Mouse (Mus musculus) heart, embryonic 14.5 days (tissue): ENCODE results near the gene Gipc1. TPM values are rescaled to one million over a fixed set of nuclear protein-coding genes. Genes with fewer than 3 reads are reported as not detected.

Experiments used
- ATAC-seq: fragments of 200-750 bp; cut with Nextera tagmentation; 2 replicates; pipeline ENCODE4 v1.8.0; 2017; ENCODE audit warnings: low read depth, moderate TSS enrichment; ENCODE audit not compliant: insufficient number of reproducible peaks, insufficient read depth, low FRiP score
- H3K27ac ChIP-seq, 2 experiments: fragments of 200-500 bp in 1 of 2; fragments of 300-500 bp in 1 of 2; sonication (generic) in 1 of 2; replicated peaks in 1 of 2; 2 replicates each; pipeline ENCODE4 v1.5.1; 2012 to 2014; ENCODE audit warnings: low read depth in 2 of 2, low read length in 2 of 2, control low read depth in 1 of 2, mild to moderate bottlenecking in 1 of 2, mixed read lengths in 1 of 2; ENCODE audit not compliant: control insufficient read depth in 1 of 2, insufficient read depth in 1 of 2
- H3K27me3 ChIP-seq: fragments of 300-500 bp; sonication (generic); 2 replicates; pipeline ENCODE4 v1.6.1; 2014; ENCODE audit warnings: mild to moderate bottlenecking, low read length, control low read depth; ENCODE audit not compliant: control insufficient read depth, insufficient read depth
- H3K36me3 ChIP-seq: fragments of 300-500 bp; sonication (generic); 2 replicates; pipeline ENCODE4 v1.6.1; 2014; ENCODE audit warnings: mild to moderate bottlenecking, control low read depth, low read length, mixed read lengths; ENCODE audit not compliant: control insufficient read depth, insufficient read depth
- H3K4me1 ChIP-seq, 2 experiments: fragments of 200-500 bp in 1 of 2; fragments of 300-500 bp in 1 of 2; sonication (generic) in 1 of 2; 2 replicates each; pipeline ENCODE4 v1.6.1; 2012 to 2014; ENCODE audit warnings: low read length in 2 of 2, control low read depth in 1 of 2, mixed read lengths in 1 of 2; ENCODE audit not compliant: control insufficient read depth in 2 of 2, insufficient read depth in 2 of 2
- H3K4me2 ChIP-seq: fragments of 300-500 bp; sonication (generic); 2 replicates; pipeline ENCODE4 v1.6.1; 2014; ENCODE audit warnings: mild to moderate bottlenecking, low read length
- H3K4me3 ChIP-seq, 2 experiments: fragments of 200-500 bp in 1 of 2; fragments of 300-500 bp in 1 of 2; sonication (generic) in 1 of 2; 2 replicates each; pipeline ENCODE4 v1.5.1; 2012 to 2014; ENCODE audit warnings: low read length in 2 of 2, mild to moderate bottlenecking in 2 of 2, control low read depth in 1 of 2, low read depth in 1 of 2, moderate library complexity in 1 of 2; ENCODE audit not compliant: control insufficient read depth in 1 of 2, insufficient read depth in 1 of 2
- H3K9ac ChIP-seq: fragments of 300-500 bp; sonication (generic); 2 replicates; pipeline ENCODE4 v1.6.1; 2014; ENCODE audit warnings: mild to moderate bottlenecking, low read length
- H3K9me3 ChIP-seq: fragments of 300-500 bp; sonication (generic); 2 replicates; pipeline ENCODE4 v1.6.1; 2016; ENCODE audit warnings: low read length, control low read depth; ENCODE audit not compliant: control insufficient read depth
- WGBS: fragments of 180-500 bp; shearing (Covaris S2); extraction: QIAGEN DNeasy Blood & Tissue Kit; methylation state at CpG from one replicate; pipeline ENCODE4 v1.1.7; 2014; 5-methylcytosine and 5-hydroxymethylcytosine counted together
- polyA plus RNA-seq: library from polyadenylated mRNA; unstranded; fragments of >200 nt; fragmentation: Nextera tagmentation; extraction: Ambion mirVana; gene quantifications from 2 replicates; pipeline ENCODE4 v1.2.1, GENCODE M21; 2014

Gipc1 gene
- polyA plus RNA-seq, 1 experiment from 2014 or later = 139 TPM

GRCm38 (mm10) chr8:83698661-83699453 is 46.4 kb downstream of the Gipc1 start, which contains the start of gene Pkn1:
TSS of gene Pkn1 (minus strand) at chr8:83699179.
- Histone ChIP-seq H3K9ac (peak within 1 kb of the TSS; percentile 97), H3K36me3 (0 out of 2 replicates have a peak, but pooled peaks cover 3% of the 10 kb centered on the region), H3K4me1 (peaks cover 16 to 42% of the 10 kb centered on the region in 2 experiments), H3K9me3 (no peaks in the 10 kb centered on the region), H3K27me3 (no peaks in the 10 kb centered on the region), H3K4me2 (peak within 1 kb of the TSS; percentile 89), H3K4me3 (peak within 1 kb of the TSS; percentile 88 to 93), H3K27ac (peak within 1 kb of the TSS; percentile 76 to 77)
- WGBS = under 1% methylated on average over 67 of the region's 85 CpGs
- ATAC-seq = peak; percentile 86

- peak overlapping the region; percentile 89 for H3K4me2 ChIP-seq
- peak overlapping the region; percentile 76 to 77 for H3K27ac ChIP-seq
- H3K27me3 ChIP-seq = no peaks in the 10 kb centered on the region
- peak overlapping the region; percentile 88 to 93 for H3K4me3 ChIP-seq
- peaks cover 16 to 42% of the 10 kb centered on the region in 2 experiments for H3K4me1 ChIP-seq
- no peaks in the 10 kb centered on the region for H3K36me3 ChIP-seq
- no peaks in the 10 kb centered on the region for H3K9me3 ChIP-seq
- ATAC-seq = no peak
- WGBS = 46% methylated on average over 9 of the region's 9 CpGs
- H3K9ac ChIP-seq = peak overlapping the region; percentile 97
Observed at GRCm38 (mm10) chr8:83699566-83699965, 47.1 kb downstream of the Gipc1 start.

GRCm38 (mm10) chr8:83700423-83701085 is 48.1 kb downstream of the Gipc1 start:
- 53% methylated on average over 9 of the region's 9 CpGs for WGBS
- Histone ChIP-seq H3K36me3 (no peaks in the 10 kb centered on the region), H3K4me2 (no peak overlapping the region), H3K9ac (no peak overlapping the region; the same call in 1 of the 2 replicates), H3K27ac (peak overlapping the region; percentile 0 to 32; a peak in 1 of 4 replicates), H3K9me3 (no peaks in the 10 kb centered on the region), H3K4me1 (peaks cover 15 to 42% of the 10 kb centered on the region in 2 experiments), H3K27me3 (no peaks in the 10 kb centered on the region), H3K4me3 (no peak overlapping the region)
- ATAC-seq = no peak

- Histone ChIP-seq H3K9ac (no peak overlapping the region), H3K36me3 (no peaks in the 10 kb centered on the region), H3K9me3 (no peaks in the 10 kb centered on the region), H3K27me3 (no peaks in the 10 kb centered on the region), H3K27ac (no peak overlapping the region), H3K4me2 (no peak overlapping the region), H3K4me3 (no peak overlapping the region), H3K4me1 (peaks cover 2 to 19% of the 10 kb centered on the region in 2 experiments; a peak in 3 of 4 replicates)
- no peak for ATAC-seq
- 80% methylated on average over 4 of the region's 4 CpGs for WGBS
Observed at GRCm38 (mm10) chr8:83703426-83703825, 50.9 kb downstream of the Gipc1 start.

GRCm38 (mm10) chr8:83706411-83706810 is 53.9 kb downstream of the Gipc1 start:
- no peaks in the 10 kb centered on the region for H3K36me3 ChIP-seq
- H3K4me2 ChIP-seq = no peak overlapping the region
- no peaks in the 10 kb centered on the region for H3K27me3 ChIP-seq
- no peak for ATAC-seq
- H3K9ac ChIP-seq = no peak overlapping the region
- no peaks in the 10 kb centered on the region for H3K9me3 ChIP-seq
- WGBS = 66% methylated on average over 5 of the region's 5 CpGs
- H3K4me1 ChIP-seq = no peaks in the 10 kb centered on the region
- H3K4me3 ChIP-seq = no peak overlapping the region
- H3K27ac ChIP-seq = no peak overlapping the region

GRCm38 (mm10) chr8:83707554-83707953 is 55.1 kb downstream of the Gipc1 start:
- Histone ChIP-seq H3K4me1 (no peaks in the 10 kb centered on the region), H3K4me3 (no peak overlapping the region)
- no peak for ATAC-seq

More at GRCm38 (mm10) chr8:83707554-83707953, 55.1 kb downstream of the Gipc1 start:
- no peak overlapping the region for H3K4me2 ChIP-seq
- WGBS = 67% methylated on average over 8 of the region's 8 CpGs
- no peak overlapping the region for H3K9ac ChIP-seq
- H3K27me3 ChIP-seq = no peaks in the 10 kb centered on the region
- H3K9me3 ChIP-seq = no peaks in the 10 kb centered on the region
- no peak overlapping the region for H3K27ac ChIP-seq
- H3K36me3 ChIP-seq = no peaks in the 10 kb centered on the region
